13 mouse cellular contexts compared by ENCODE assay signal in the genomic region with DNA sequence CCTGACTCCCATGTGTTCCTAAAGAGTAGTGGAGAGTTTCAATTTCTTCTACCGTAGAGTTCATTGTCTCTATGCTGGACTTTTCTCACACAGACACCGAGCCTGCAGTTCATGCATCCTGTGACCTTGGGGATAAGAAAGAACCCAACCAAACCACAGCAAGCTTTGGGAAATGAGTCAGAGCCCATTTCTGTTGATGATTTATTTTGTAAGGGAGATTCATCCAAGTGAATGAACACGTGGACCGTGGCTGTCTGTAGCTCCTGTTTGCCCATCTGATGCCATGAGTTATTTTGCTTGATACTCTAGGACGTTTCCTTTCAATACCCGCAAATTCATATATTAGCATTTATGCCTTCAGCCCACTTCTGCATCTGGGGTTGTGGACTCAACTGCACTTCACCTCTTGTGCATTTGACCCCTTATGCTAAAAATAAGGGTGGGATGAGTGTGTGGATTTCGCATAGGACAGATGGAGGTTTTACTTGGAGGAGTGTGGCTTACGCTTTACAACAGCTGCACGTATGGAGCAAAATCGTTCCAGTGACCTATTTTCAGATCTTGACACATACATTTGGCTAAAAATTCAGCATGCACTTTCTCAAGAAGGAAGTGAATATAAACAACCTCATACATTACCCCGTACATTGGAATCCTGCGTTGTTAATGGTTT.
DNase-seq lines count a peak whose midpoint lies in the region; TF ChIP-seq lines count a peak whose summit lies in the region.
"Had no signal": no experiment of that assay in that cellular context is flagged by ENCODE, and none has a peak within 500 bp of the region (broad histone marks: within the 10 kb centered on the region; RNA-seq: fewer than 3 reads in every experiment).

No protein-coding gene starts in this region.

- H3K4me3 ChIP-seq in kidney, adult 2 months (ENCODE audit: insufficient read depth, low read depth, low read length): no peak overlapping the region
- H3K4me3 ChIP-seq: midbrain, embryonic 10.5 days had no signal

- TF ChIP-seq POLR2A in kidney, adult 2 months (IDR thresholded peaks at IDR 0.05; ENCODE audit: low read depth, low read length): no peak

- WGBS in kidney, adult 2 months: 65% methylated on average over 12 of the region's 12 CpGs

- no peak overlapping the region for H3K27ac ChIP-seq in kidney, adult 2 months (ENCODE audit: insufficient read depth, low read depth, low read length)
- H3K27ac ChIP-seq: midbrain, embryonic 10.5 days had no signal

- no peaks in the 10 kb centered on the region for H3K36me3 ChIP-seq in kidney, adult 2 months (ENCODE audit: control insufficient read depth, insufficient read depth, low read length)
- H3K36me3 ChIP-seq: G1E; midbrain, embryonic 10.5 days had no signal

- no peaks in the 10 kb centered on the region for H3K27me3 ChIP-seq in kidney, adult 2 months (replicated peaks; ENCODE audit: control insufficient read depth, insufficient read depth, low read length)

- H3K4me1 ChIP-seq in kidney, adult 2 months (ENCODE audit: control insufficient read depth, insufficient read depth, low read length): no peaks in the 10 kb centered on the region
- H3K4me1 ChIP-seq: midbrain, embryonic 10.5 days had no signal

- TF ChIP-seq CTCF in kidney, adult 2 months (conservative IDR thresholded peaks at IDR 0.05; ENCODE audit: insufficient read depth, insufficient read length, low read depth, low read length): no peak

- DNase-seq in adrenal gland, adult (ENCODE audit: inconsistent age in 2 of 2, low spot score in 1 of 2): peak; percentile 64 to 80
- DNase-seq in adrenal gland, postnatal 25 days: no peak
- DNase-seq in kidney, adult 2 months: peak; percentile 5
- DNase-seq in kidney, adult 8-10 months: no peak
- DNase-seq in 3134 (ENCODE audit: extremely low read depth, insufficient read length, low spot score): peak; percentile 67
- peak; percentile 36 for DNase-seq in brain, adult 2 months (ENCODE audit: low read depth, low spot score)
- no peak for DNase-seq in layer of hippocampus, postnatal 36 days
- no peak for DNase-seq in urinary bladder, postnatal 4 days (ENCODE audit: low spot score in 2 of 2)
- DNase-seq: cerebellum, adult 11 months; heart, postnatal 36 days; thymus, adult 2 months had no signal

Comparison
In these comparisons a context has a peak if more than half of its experiments do, and no peak if none do; other contexts are left out.
1. DNase-seq: peak in adrenal gland, adult (2 of 2), kidney, adult 2 months (single experiment), 3134 (single experiment) and brain, adult 2 months (single experiment); none in adrenal gland, postnatal 25 days (single experiment), kidney, adult 8-10 months (0 of 2), layer of hippocampus, postnatal 36 days (0 of 2) and urinary bladder, postnatal 4 days (0 of 2).